Mouse (Mus musculus): ENCODE data around the gene Wipf1. TPM values are rescaled to one million over a fixed set of nuclear protein-coding genes. Genes with fewer than 3 reads are reported as not detected.

Wipf1 gene
- polyA plus RNA-seq, 1 experiment from 2014 or later = 10.3 TPM

DNA sequence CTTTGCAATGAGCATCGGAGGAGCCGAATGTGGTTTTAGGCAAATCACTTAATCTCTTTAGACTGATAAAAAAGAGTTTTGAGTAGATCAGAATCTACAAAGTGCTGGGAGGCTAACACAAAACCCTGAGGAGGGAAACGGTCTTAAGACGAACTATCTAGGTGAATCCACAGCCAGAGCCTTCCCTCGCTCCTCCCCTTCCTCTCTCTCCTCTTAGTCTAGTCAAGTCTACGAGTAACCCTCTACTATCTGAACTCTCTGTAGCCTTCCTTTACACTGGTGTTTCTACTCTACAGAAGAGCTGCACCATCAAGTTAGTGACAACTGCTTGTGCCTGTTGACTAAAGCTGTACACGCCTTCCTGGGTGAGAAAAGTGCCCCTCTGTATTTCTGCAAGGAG lies 77.0 kb downstream of the Wipf1 start:
- Histone ChIP-seq H3K27ac (ENCODE audit: low read depth, low read length) (no peak overlapping the region), H3K27me3 (replicated peaks; ENCODE audit: control insufficient read depth, insufficient read depth, low read length) (no peaks in the 10 kb centered on the region), H3K9ac (ENCODE audit: low read depth, low read length) (no peak overlapping the region), H3K4me1 (replicated peaks; ENCODE audit: control insufficient read depth, insufficient read depth, low read length) (0 out of 2 replicates have a peak, but pooled peaks cover 5% of the 10 kb centered on the region), H3K36me3 (ENCODE audit: control insufficient read depth, insufficient read depth) (no peaks in the 10 kb centered on the region), H3K4me2 (replicated peaks; ENCODE audit: low read depth) (no peak overlapping the region), H3K9me3 (ENCODE audit: control insufficient read depth) (no peaks in the 10 kb centered on the region), H3K4me3 (ENCODE audit: low read depth, low read length) (no peak overlapping the region)
- no peak for ATAC-seq
- 80% methylated on average over 7 of the region's 7 CpGs for WGBS
- TF ChIP-seq CTCF (IDR thresholded peaks at IDR 0.05; ENCODE audit: low read depth) = no peak

DNA sequence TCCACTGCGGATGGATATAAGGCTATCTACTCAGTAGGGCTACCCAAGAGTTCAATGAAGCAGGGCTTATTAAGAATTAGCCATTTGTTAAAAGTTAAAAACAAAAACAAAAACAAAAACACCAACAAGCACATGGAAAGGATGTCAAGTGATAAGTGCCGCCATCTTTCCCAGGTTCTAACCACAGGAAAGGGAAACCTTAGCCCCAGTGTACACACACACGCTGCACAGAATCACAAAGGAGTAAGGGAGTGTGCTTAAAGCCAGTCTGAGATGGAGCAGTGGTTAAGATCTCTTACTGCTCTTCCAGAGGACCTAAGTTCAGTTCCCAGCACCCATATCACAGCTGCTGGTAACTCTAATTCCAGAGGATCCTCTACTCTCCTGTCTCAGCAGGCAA lies 78.0 kb downstream of the Wipf1 start:
- Histone ChIP-seq H3K4me3 (ENCODE audit: low read depth, low read length) (no peak overlapping the region), H3K4me1 (replicated peaks; ENCODE audit: control insufficient read depth, insufficient read depth, low read length) (0 out of 2 replicates have a peak, but pooled peaks cover 5% of the 10 kb centered on the region), H3K36me3 (ENCODE audit: control insufficient read depth, insufficient read depth) (peaks cover 10% of the 10 kb centered on the region), H3K9me3 (ENCODE audit: control insufficient read depth) (no peaks in the 10 kb centered on the region), H3K27ac (ENCODE audit: low read depth, low read length) (no peak overlapping the region), H3K27me3 (replicated peaks; ENCODE audit: control insufficient read depth, insufficient read depth, low read length) (no peaks in the 10 kb centered on the region), H3K4me2 (replicated peaks; ENCODE audit: low read depth) (no peak overlapping the region), H3K9ac (ENCODE audit: low read depth, low read length) (no peak overlapping the region)
- TF ChIP-seq CTCF (IDR thresholded peaks at IDR 0.05; ENCODE audit: low read depth) = no peak
- 97% methylated on average over 3 of the region's 3 CpGs for WGBS
- ATAC-seq = no peak

DNA sequence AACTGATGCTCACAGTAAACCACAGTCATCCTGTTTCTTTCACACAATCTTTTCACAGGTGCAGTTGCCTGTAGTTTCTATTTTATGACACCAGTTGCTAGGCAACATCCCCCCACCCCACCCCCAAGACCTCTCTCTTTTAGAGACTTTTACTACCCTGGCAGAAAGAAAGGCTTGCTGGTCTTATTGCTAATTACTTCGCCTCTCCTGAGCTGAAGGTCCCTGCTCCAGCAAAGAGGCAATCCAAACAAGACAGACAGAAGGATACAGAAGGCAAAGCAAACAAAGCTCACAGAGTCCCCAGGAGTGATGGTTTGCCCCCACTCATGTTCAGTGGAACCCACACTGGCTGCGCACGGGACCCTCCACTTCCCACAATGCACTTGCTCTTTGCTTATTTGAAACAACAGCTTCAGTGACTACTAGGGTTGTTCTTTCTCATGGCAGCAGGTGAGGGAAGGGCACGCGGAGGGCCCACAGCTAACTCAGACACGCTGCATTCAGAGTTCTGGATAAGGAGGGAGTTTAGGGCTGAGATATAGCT lies 79.3 kb downstream of the Wipf1 start:
- no peaks in the 10 kb centered on the region for H3K9me3 ChIP-seq (ENCODE audit: control insufficient read depth)
- H3K27ac ChIP-seq (ENCODE audit: low read depth, low read length) = no peak overlapping the region
- H3K9ac ChIP-seq (ENCODE audit: low read depth, low read length) = no peak overlapping the region
- no peak for TF ChIP-seq CTCF (IDR thresholded peaks at IDR 0.05; ENCODE audit: low read depth)
- peaks cover 14% of the 10 kb centered on the region for H3K36me3 ChIP-seq (ENCODE audit: control insufficient read depth, insufficient read depth)
- H3K4me3 ChIP-seq (ENCODE audit: low read depth, low read length) = no peak overlapping the region
- no peaks in the 10 kb centered on the region for H3K27me3 ChIP-seq (replicated peaks; ENCODE audit: control insufficient read depth, insufficient read depth, low read length)
- no peak for ATAC-seq
- H3K4me2 ChIP-seq (replicated peaks; ENCODE audit: low read depth) = 0 out of 2 replicates have a peak overlapping the region, but pooled peaks have one; percentile 27
- 39% methylated on average over 6 of the region's 6 CpGs for WGBS
- H3K4me1 ChIP-seq (replicated peaks; ENCODE audit: control insufficient read depth, insufficient read depth, low read length) = 0 out of 2 replicates have a peak, but pooled peaks cover 5% of the 10 kb centered on the region

DNA sequence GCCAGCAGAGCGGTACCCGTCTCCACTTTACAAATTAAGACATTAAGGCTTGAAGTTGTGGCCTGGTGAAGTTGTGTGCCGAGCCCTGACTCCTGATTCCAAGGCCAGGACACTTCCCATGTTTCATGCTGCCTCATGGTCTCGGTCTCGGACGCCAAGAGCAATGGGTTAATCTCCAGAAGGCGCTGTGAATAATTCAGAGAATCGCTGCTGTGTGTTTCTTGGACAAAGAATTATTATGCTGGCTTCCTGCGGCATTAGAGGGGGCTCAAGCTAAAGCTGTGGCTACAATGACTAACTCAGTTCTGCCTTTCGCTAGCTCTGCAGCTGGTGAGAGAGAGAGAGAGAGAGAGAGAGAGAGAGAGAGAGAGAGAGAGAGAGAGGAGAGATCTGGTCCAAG lies 85.5 kb downstream of the Wipf1 start:
- Histone ChIP-seq H3K9me3 (ENCODE audit: control insufficient read depth) (no peaks in the 10 kb centered on the region), H3K4me2 (replicated peaks; ENCODE audit: low read depth) (no peak overlapping the region), H3K4me1 (replicated peaks; ENCODE audit: control insufficient read depth, insufficient read depth, low read length) (no peaks in the 10 kb centered on the region), H3K4me3 (ENCODE audit: low read depth, low read length) (no peak overlapping the region), H3K9ac (ENCODE audit: low read depth, low read length) (no peak overlapping the region), H3K27ac (ENCODE audit: low read depth, low read length) (no peak overlapping the region), H3K36me3 (ENCODE audit: control insufficient read depth, insufficient read depth) (peaks cover 41% of the 10 kb centered on the region), H3K27me3 (replicated peaks; ENCODE audit: control insufficient read depth, insufficient read depth, low read length) (no peaks in the 10 kb centered on the region)
- 69% methylated on average over 10 of the region's 10 CpGs for WGBS
- ATAC-seq = no peak
- no peak for TF ChIP-seq CTCF (IDR thresholded peaks at IDR 0.05; ENCODE audit: low read depth)

DNA sequence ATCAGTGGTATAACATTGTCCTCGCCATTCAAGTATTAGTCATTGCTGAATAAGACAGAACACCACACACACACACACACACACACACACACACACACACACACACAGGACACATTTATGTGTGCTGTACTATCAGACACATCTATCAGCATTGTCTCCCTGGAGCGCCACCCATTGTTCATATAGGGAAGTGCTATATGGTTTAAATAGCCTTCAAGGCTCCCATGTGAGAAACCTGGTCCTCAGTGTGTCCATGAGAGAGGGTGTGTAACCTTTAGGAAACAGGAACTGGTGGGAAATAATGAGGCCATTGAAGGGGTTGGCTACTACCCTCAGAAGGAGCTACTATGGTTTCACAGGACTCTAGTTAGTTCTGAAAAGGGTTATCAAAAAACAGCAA lies 87.5 kb downstream of the Wipf1 start:
- H3K4me1 ChIP-seq (replicated peaks; ENCODE audit: control insufficient read depth, insufficient read depth, low read length) = no peaks in the 10 kb centered on the region
- no peaks in the 10 kb centered on the region for H3K27me3 ChIP-seq (replicated peaks; ENCODE audit: control insufficient read depth, insufficient read depth, low read length)
- H3K9me3 ChIP-seq (ENCODE audit: control insufficient read depth) = no peaks in the 10 kb centered on the region
- H3K27ac ChIP-seq (ENCODE audit: low read depth, low read length) = no peak overlapping the region
- no peak for ATAC-seq
- no peak overlapping the region for H3K9ac ChIP-seq (ENCODE audit: low read depth, low read length)
- WGBS = 72% methylated on average over 2 of the region's 2 CpGs
- peak; percentile 28 for TF ChIP-seq CTCF (IDR thresholded peaks at IDR 0.05; ENCODE audit: low read depth)
- peaks cover 52% of the 10 kb centered on the region for H3K36me3 ChIP-seq (ENCODE audit: control insufficient read depth, insufficient read depth)
- H3K4me2 ChIP-seq (replicated peaks; ENCODE audit: low read depth) = no peak overlapping the region
- no peak overlapping the region for H3K4me3 ChIP-seq (ENCODE audit: low read depth, low read length)

DNA sequence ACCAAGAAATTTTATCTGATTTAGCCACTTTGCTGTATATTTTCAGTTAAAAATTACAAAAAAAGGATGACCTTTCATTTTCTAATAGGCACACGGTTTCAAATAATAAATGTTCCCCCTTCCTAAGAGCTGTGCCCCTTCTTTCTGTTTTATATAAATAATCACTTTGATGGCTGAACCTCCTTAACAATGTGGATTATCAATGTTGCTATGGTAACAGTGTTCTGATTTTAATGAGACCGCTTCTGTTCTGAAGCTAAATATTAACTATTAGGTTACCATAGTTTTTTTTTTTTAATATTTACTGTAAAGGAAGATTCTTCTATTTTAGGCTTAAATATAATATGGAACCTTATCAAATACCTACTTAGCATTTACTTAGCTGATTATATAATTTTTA lies 89.2 kb downstream of the Wipf1 start:
- Histone ChIP-seq H3K4me2 (replicated peaks; ENCODE audit: low read depth) (no peak overlapping the region), H3K27ac (ENCODE audit: low read depth, low read length) (no peak overlapping the region), H3K36me3 (ENCODE audit: control insufficient read depth, insufficient read depth) (peaks cover 61% of the 10 kb centered on the region), H3K9me3 (ENCODE audit: control insufficient read depth) (no peaks in the 10 kb centered on the region), H3K4me3 (ENCODE audit: low read depth, low read length) (no peak overlapping the region), H3K4me1 (replicated peaks; ENCODE audit: control insufficient read depth, insufficient read depth, low read length) (no peaks in the 10 kb centered on the region), H3K27me3 (replicated peaks; ENCODE audit: control insufficient read depth, insufficient read depth, low read length) (no peaks in the 10 kb centered on the region), H3K9ac (ENCODE audit: low read depth, low read length) (no peak overlapping the region)
- ATAC-seq = no peak
- no peak for TF ChIP-seq CTCF (IDR thresholded peaks at IDR 0.05; ENCODE audit: low read depth)
- WGBS = 60% methylated on average over 2 of the region's 2 CpGs

DNA sequence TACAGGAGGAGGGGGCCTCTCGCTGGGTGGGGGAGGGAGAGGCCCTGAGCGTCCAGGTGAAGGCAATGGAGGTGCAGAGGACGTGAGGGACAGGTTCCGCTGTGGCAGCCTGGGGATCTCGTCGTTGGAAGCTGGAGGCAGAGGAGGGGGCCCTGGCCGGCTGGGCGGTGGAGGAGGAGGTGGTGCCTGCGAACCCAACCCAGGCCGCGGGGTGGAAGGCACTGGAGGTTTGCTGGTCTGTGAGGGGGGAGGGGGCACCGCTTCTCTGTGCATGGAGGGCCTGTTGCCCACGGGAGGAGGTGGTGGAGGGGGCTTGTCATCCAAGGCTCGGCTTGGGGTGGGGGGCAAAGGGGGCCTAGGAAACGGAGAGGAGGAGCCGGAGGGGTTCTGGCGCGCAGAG lies 92.6 kb downstream of the Wipf1 start:
- H3K36me3 ChIP-seq (ENCODE audit: control insufficient read depth, insufficient read depth) = peaks cover 70% of the 10 kb centered on the region
- no peak overlapping the region for H3K4me2 ChIP-seq (replicated peaks; ENCODE audit: low read depth)
- no peak for TF ChIP-seq CTCF (IDR thresholded peaks at IDR 0.05; ENCODE audit: low read depth)
- no peaks in the 10 kb centered on the region for H3K9me3 ChIP-seq (ENCODE audit: control insufficient read depth)
- no peaks in the 10 kb centered on the region for H3K4me1 ChIP-seq (replicated peaks; ENCODE audit: control insufficient read depth, insufficient read depth, low read length)
- 75% methylated on average over 16 of the region's 18 CpGs for WGBS
- no peak overlapping the region for H3K9ac ChIP-seq (ENCODE audit: low read depth, low read length)
- no peak overlapping the region for H3K27ac ChIP-seq (ENCODE audit: low read depth, low read length)
- ATAC-seq = no peak
- H3K4me3 ChIP-seq (ENCODE audit: low read depth, low read length) = no peak overlapping the region
- no peaks in the 10 kb centered on the region for H3K27me3 ChIP-seq (replicated peaks; ENCODE audit: control insufficient read depth, insufficient read depth, low read length)
